Mouse (Mus musculus): Measurements from ENCODE around the gene Enox1. TPM values are rescaled to one million over a fixed set of nuclear protein-coding genes. Genes with fewer than 3 reads are reported as not detected.

The Enox1 gene
- polyA plus RNA-seq, 1 experiment, result 1.1 TPM

- H3K27me3 ChIP-seq (replicated peaks; ENCODE audit: control insufficient read depth, insufficient read depth, low read length), result no peaks in the 10 kb centered on the region
- H3K36me3 ChIP-seq (ENCODE audit: control insufficient read depth, insufficient read depth, low read length), result no peaks in the 10 kb centered on the region
- H3K4me1 ChIP-seq (ENCODE audit: control insufficient read depth, insufficient read depth, low read length), result no peaks in the 10 kb centered on the region
- 31% methylated on average over 9 of the region's 9 CpGs for WGBS
- H3K27ac ChIP-seq (ENCODE audit: insufficient read depth, low read depth, low read length), result no peak overlapping the region
- H3K4me3 ChIP-seq (ENCODE audit: insufficient read depth, low read depth, low read length), result no peak overlapping the region
- TF ChIP-seq CTCF (conservative IDR thresholded peaks at IDR 0.05; ENCODE audit: insufficient read depth, insufficient read length, low read depth, low read length) (no peak), POLR2A (IDR thresholded peaks at IDR 0.05; ENCODE audit: low read depth, low read length) (no peak)
- DNase-seq, result no peak
Observed at GRCm38 (mm10) chr14:77458217-77458616, 301.7 kb downstream of the Enox1 start.

DNA sequence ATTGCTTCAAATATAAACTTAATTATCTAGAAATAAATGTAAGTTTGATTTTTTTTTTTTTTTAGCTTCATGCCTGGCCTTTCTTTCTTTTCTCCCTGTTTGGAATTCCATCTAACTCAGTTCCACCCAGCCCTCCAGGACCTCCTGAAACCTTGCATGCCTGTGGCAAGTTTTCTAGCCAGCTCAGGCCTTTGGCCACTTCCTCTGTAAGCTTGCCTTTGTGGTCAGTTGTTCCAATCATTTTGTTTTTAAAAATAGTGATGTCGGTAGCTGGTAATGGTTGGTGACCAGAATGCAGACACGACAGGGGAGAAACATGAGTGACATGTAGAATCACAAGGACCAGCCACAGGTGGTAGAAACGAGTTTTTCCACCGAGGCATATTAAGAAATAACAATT, 307.4 kb downstream of the Enox1 start:
- WGBS, result 87% methylated on average over 4 of the region's 4 CpGs
- H3K36me3 ChIP-seq (ENCODE audit: control insufficient read depth, insufficient read depth, low read length), result no peaks in the 10 kb centered on the region
- TF ChIP-seq CTCF (conservative IDR thresholded peaks at IDR 0.05; ENCODE audit: insufficient read depth, insufficient read length, low read depth, low read length) (no peak), POLR2A (IDR thresholded peaks at IDR 0.05; ENCODE audit: low read depth, low read length) (no peak)
- H3K27me3 ChIP-seq (replicated peaks; ENCODE audit: control insufficient read depth, insufficient read depth, low read length), result no peaks in the 10 kb centered on the region
- no peaks in the 10 kb centered on the region for H3K4me1 ChIP-seq (ENCODE audit: control insufficient read depth, insufficient read depth, low read length)
- no peak overlapping the region for H3K27ac ChIP-seq (ENCODE audit: insufficient read depth, low read depth, low read length)
- no peak for DNase-seq
- no peak overlapping the region for H3K4me3 ChIP-seq (ENCODE audit: insufficient read depth, low read depth, low read length)

GRCm38 (mm10) chr14:77464782-77465181, 308.2 kb downstream of the Enox1 start:
- Histone ChIP-seq H3K27me3 (replicated peaks; ENCODE audit: control insufficient read depth, insufficient read depth, low read length) (no peaks in the 10 kb centered on the region), H3K36me3 (ENCODE audit: control insufficient read depth, insufficient read depth, low read length) (no peaks in the 10 kb centered on the region), H3K4me3 (ENCODE audit: insufficient read depth, low read depth, low read length) (no peak overlapping the region), H3K27ac (ENCODE audit: insufficient read depth, low read depth, low read length) (no peak overlapping the region), H3K4me1 (ENCODE audit: control insufficient read depth, insufficient read depth, low read length) (no peaks in the 10 kb centered on the region)
- DNase-seq, result no peak
- TF ChIP-seq CTCF (conservative IDR thresholded peaks at IDR 0.05; ENCODE audit: insufficient read depth, insufficient read length, low read depth, low read length) (no peak), POLR2A (IDR thresholded peaks at IDR 0.05; ENCODE audit: low read depth, low read length) (no peak)
- WGBS, result 88% methylated on average over 4 of the region's 4 CpGs

- Histone ChIP-seq H3K36me3 (ENCODE audit: control insufficient read depth, insufficient read depth, low read length) (no peaks in the 10 kb centered on the region), H3K27me3 (replicated peaks; ENCODE audit: control insufficient read depth, insufficient read depth, low read length) (no peaks in the 10 kb centered on the region), H3K27ac (ENCODE audit: insufficient read depth, low read depth, low read length) (no peak overlapping the region), H3K4me1 (ENCODE audit: control insufficient read depth, insufficient read depth, low read length) (no peaks in the 10 kb centered on the region), H3K4me3 (ENCODE audit: insufficient read depth, low read depth, low read length) (no peak overlapping the region)
- DNase-seq, result no peak
- no peak for TF ChIP-seq CTCF (conservative IDR thresholded peaks at IDR 0.05; ENCODE audit: insufficient read depth, insufficient read length, low read depth, low read length)
- no peak for TF ChIP-seq POLR2A (IDR thresholded peaks at IDR 0.05; ENCODE audit: low read depth, low read length)
- WGBS, result 74% methylated on average over 3 of the region's 3 CpGs
Observed at GRCm38 (mm10) chr14:77470577-77470976, 314.0 kb downstream of the Enox1 start.

DNA sequence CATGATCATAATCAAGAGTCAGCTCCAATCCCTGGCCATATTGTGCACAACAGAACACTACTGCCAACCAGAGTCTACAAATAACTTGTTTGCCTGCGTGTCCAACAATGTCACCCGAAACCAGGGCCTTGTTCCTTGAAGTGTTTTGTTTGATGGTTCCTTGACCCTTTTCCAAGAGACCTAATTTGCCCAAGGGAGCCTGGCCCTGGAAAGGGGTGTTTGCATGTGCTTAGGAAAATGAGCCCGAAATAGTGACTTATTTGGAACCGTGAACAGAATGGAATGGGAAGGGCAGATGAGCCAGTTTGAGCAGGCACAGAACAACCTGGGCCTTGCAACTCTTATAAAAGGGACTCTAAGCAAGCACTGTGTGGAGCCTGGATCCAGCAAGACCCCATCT, 316.9 kb downstream of the Enox1 start:
- Histone ChIP-seq H3K27me3 (replicated peaks; ENCODE audit: control insufficient read depth, insufficient read depth, low read length) (no peaks in the 10 kb centered on the region), H3K27ac (ENCODE audit: insufficient read depth, low read depth, low read length) (no peak overlapping the region), H3K4me3 (ENCODE audit: insufficient read depth, low read depth, low read length) (no peak overlapping the region), H3K36me3 (ENCODE audit: control insufficient read depth, insufficient read depth, low read length) (no peaks in the 10 kb centered on the region), H3K4me1 (ENCODE audit: control insufficient read depth, insufficient read depth, low read length) (no peaks in the 10 kb centered on the region)
- no peak for TF ChIP-seq CTCF (conservative IDR thresholded peaks at IDR 0.05; ENCODE audit: insufficient read depth, insufficient read length, low read depth, low read length)
- no peak for TF ChIP-seq POLR2A (IDR thresholded peaks at IDR 0.05; ENCODE audit: low read depth, low read length)
- DNase-seq, result peak; percentile 14
- 69% methylated on average over 4 of the region's 4 CpGs for WGBS

DNA sequence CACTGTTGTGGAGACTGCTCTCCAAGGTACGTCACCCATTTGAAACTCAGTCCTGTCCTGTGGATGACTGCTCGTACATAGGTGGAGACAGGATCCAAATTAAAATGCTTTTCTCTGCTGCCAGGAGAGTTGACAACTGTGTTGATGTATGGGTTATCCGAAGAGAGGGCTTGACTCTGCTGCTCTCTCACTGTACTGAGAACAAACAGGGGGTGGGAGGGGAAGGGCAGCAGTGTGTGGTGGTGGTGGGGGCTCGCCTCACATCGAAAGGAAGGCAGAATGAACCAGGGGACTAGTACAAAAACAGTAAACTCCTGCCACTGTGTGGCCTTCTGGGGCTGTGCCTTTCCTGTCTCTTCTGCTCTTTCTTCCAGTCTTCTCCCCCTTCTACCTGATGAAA, 317.5 kb downstream of the Enox1 start:
- Histone ChIP-seq H3K4me3 (ENCODE audit: insufficient read depth, low read depth, low read length) (no peak overlapping the region), H3K36me3 (ENCODE audit: control insufficient read depth, insufficient read depth, low read length) (no peaks in the 10 kb centered on the region), H3K4me1 (ENCODE audit: control insufficient read depth, insufficient read depth, low read length) (no peaks in the 10 kb centered on the region), H3K27me3 (replicated peaks; ENCODE audit: control insufficient read depth, insufficient read depth, low read length) (no peaks in the 10 kb centered on the region), H3K27ac (ENCODE audit: insufficient read depth, low read depth, low read length) (no peak overlapping the region)
- 42% methylated on average over 5 of the region's 5 CpGs for WGBS
- TF ChIP-seq CTCF (conservative IDR thresholded peaks at IDR 0.05; ENCODE audit: insufficient read depth, insufficient read length, low read depth, low read length) (no peak), POLR2A (IDR thresholded peaks at IDR 0.05; ENCODE audit: low read depth, low read length) (no peak)
- DNase-seq, result no peak

DNA sequence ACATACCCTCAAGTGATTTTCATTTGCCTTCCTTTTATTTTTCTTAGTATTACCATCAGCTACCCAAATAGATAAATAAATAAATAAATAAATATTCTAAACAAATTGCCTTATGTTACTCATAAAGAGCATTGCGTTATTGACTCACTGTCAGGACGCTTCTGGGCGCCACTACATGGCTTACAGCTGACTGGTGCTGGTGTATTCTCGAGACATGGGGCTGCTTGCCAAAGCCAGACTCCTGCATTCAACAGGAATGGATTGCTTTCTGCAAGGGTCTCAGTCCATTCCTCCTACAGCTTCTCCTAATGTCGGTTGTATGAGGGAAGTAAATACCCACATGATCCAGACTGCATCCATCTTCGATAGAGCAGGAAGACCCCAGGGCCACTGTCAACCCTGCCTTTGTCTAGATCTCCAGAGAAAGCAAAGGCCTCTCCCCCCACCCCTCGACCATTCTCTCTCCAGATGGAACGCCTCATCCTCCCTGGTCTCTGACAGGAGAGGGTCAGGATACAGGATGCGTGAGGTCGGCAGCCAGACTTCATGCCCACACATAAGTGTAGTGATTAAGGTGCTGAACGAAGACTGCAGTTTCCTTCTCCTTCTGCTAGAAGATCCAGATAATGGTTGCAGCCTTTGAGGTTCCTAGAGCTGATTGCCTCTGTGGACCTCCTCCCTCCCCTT, 318.7 kb downstream of the Enox1 start:
- 50% methylated on average over 11 of the region's 11 CpGs for WGBS
- Histone ChIP-seq H3K27ac (ENCODE audit: insufficient read depth, low read depth, low read length) (no peak overlapping the region), H3K36me3 (ENCODE audit: control insufficient read depth, insufficient read depth, low read length) (no peaks in the 10 kb centered on the region), H3K4me1 (ENCODE audit: control insufficient read depth, insufficient read depth, low read length) (no peaks in the 10 kb centered on the region), H3K27me3 (replicated peaks; ENCODE audit: control insufficient read depth, insufficient read depth, low read length) (no peaks in the 10 kb centered on the region), H3K4me3 (ENCODE audit: insufficient read depth, low read depth, low read length) (no peak overlapping the region)
- DNase-seq, result no peak
- TF ChIP-seq CTCF (conservative IDR thresholded peaks at IDR 0.05; ENCODE audit: insufficient read depth, insufficient read length, low read depth, low read length), result no peak
- TF ChIP-seq POLR2A (IDR thresholded peaks at IDR 0.05; ENCODE audit: low read depth, low read length), result no peak

All from kidney, adult 2 months (tissue).